Mouse (Mus musculus) Patski (cell line): ENCODE results near the gene Zfp653. TPM values are rescaled to one million over a fixed set of nuclear protein-coding genes. Genes with fewer than 3 reads are reported as not detected.

Experiments used
- ATAC-seq: fragments of 100-300 bp; one replicate; pipeline ENCODE4 v1.8.0; 2021
- CTCF ChIA-PET: fragments of 350-600 bp; sonication (Branson Sonifier 250); formaldehyde crosslinking; loops from one replicate; lab custom pipeline; 2022; ENCODE audit warnings: inconsistent platforms; lab: Charles Lee
- POLR2A ChIA-PET: fragments of 350-600 bp; sonication (Branson Sonifier 250); formaldehyde crosslinking; loops from one replicate; lab custom pipeline; 2022; ENCODE audit warnings: antibody characterized with exemption, inconsistent platforms; lab: Charles Lee
- DNase-seq: peaks from one replicate; pipeline ENCODE4 v3.0.0-alpha.2; 2011; ENCODE audit warnings: low read depth, low spot score
- H3K27me3 ChIP-seq: fragments of 371-371 bp; one replicate; pipeline ENCODE4 v1.5.1; 2021
- CTCF ChIP-seq: fragments of 100-300 bp; IDR thresholded peaks from one replicate; pipeline ENCODE4 v1.5.1; 2021
- in situ Hi-C: fragments of 300-500 bp; cut with MboI; formaldehyde crosslinking; loops from 3 replicates; pipeline ENCODE4 v1.11.1; 2018; ENCODE audit warnings: low pct_unique_long_range_greater_than_20kb, mixed read lengths
- polyA plus RNA-seq: library from polyadenylated mRNA; unstranded; gene quantifications from one replicate; pipeline ENCODE4 v1.2.3, GENCODE M21; 2021

The Zfp653 gene
- polyA plus RNA-seq, 1 experiment from 2014 or later, result 10.9 TPM

GRCm38 (mm10) chr9:22072276-22072675 lies 1.1 kb upstream of the Zfp653 start:
- ATAC-seq, result no peak
- no peaks in the 10 kb centered on the region for H3K27me3 ChIP-seq
- POLR2A ChIA-PET, result interaction anchor here (0.7 kb wide), 1 partner anchor 80 kb away, joined by 3 read pairs; no protein-coding TSS in a partner anchor
- CTCF ChIA-PET, result interaction anchor here (1.1 to 1.3 kb wide), 3 partner anchors 10 to 84 kb away, joined by 3 to 5 read pairs (median 4); partner anchors contain the start of gene Ecsit
- no peak for TF ChIP-seq CTCF
- no peak for DNase-seq
- in situ Hi-C loops, result loop anchor here (5.0 kb wide), 1 partner anchor 70 kb away; no protein-coding TSS in a partner anchor

DNA sequence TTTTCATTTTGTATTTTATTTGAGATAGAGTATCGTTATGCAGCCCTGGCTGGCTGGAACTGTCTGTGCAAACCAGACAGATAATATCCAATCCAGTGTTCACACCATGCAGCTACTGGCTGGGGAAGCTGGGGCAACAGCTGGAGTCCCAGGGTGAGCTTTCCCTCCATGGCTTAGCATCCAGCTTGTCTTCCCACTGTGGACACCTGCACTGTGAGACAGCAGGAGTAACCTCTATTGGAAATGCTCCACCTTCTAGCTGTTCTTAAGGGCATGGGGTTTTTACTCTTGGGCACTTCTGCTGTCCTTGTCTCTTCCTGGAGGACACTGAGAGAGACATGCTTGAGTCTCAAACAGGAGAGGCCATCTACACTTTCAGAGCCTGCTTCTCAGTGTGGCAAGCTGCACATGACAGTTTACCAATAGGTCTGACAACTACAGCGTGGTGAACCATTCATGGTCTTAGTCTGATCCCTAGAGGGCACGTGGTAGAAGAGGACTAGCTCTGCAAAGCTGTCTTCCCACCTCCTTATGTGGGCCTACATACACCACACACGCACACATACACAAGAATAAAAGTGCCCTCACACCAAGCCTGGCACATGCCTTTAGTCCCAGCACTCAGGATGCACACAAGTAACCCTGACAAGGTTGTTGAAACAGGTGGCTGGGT lies 1.2 kb downstream of the Zfp653 start:
- CTCF ChIA-PET, result interaction anchor here (0.9 to 8.4 kb wide), 4 partner anchors 12 to 71 kb away, joined by 3 to 81 read pairs (median 3); partner anchors contain the start of gene Cnn1
- ATAC-seq, result no peak
- DNase-seq, result no peak
- no peak for TF ChIP-seq CTCF
- POLR2A ChIA-PET, result interaction anchor here (0.5 to 0.7 kb wide), 3 partner anchors 38 to 320 kb away, joined by 3 to 4 read pairs (median 3); no protein-coding TSS in a partner anchor
- in situ Hi-C loops, result loop anchor here (5.0 to 10.0 kb wide), 2 partner anchors 72 to 335 kb away; no protein-coding TSS in a partner anchor
- no peaks in the 10 kb centered on the region for H3K27me3 ChIP-seq

DNA sequence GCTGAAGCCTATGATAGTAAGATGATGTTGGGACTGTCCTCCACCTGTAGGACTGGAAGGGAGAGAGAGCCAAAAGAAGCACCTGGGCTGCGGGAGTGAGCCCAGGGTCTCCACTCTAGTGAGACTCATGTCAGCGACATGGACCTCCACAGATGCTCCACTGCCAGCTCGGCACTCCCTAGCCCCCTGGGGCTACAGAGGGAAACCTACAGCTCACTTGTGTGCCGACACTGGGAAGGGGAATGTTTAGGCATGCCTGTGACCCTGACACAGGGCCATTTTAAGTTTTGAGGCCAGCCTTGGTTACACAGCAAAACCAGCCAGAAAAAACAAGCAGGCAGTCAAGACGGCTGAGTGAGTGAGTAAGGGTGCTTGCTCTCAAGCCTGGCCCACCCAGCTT lies 4.0 kb downstream of the Zfp653 start:
- TF ChIP-seq CTCF, result no peak
- CTCF ChIA-PET, result interaction anchor here (1.2 to 8.4 kb wide), 6 partner anchors 9 to 74 kb away, joined by 3 to 81 read pairs (median 3); partner anchors contain the start of gene Acp5
- no peaks in the 10 kb centered on the region for H3K27me3 ChIP-seq
- no peak for DNase-seq
- POLR2A ChIA-PET, result interaction anchor here (0.5 to 1.0 kb wide), 2 partner anchors 30 to 76 kb away, joined by 3 to 5 read pairs; no protein-coding TSS in a partner anchor
- in situ Hi-C loops, result loop anchor here (10.0 kb wide), 1 partner anchor 338 kb away; no protein-coding TSS in a partner anchor
- no peak for ATAC-seq

DNA sequence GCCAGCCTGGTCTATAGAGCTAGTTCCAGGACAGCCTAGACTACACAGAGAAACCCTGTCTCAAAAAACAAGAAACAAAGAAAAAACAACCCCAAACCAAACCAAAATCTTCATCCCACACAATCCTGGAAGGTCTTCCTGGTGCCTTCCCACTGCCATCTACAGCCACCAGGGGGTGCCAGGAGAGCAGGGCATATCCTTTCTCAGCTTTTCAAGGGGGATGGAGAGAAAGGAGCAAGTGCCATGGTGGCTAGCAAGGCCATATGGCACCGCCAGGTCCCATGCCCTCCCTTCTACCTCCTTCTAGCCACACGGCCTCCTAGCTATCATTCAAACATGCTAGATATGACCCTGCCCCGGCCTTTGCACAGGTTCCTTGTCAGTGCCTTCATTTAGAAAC lies 4.7 kb downstream of the Zfp653 start:
- POLR2A ChIA-PET, result interaction anchor here (0.5 kb wide), 1 partner anchor 29 kb away, joined by 5 read pairs; no protein-coding TSS in a partner anchor
- CTCF ChIA-PET, result interaction anchor here (1.0 to 8.4 kb wide), 8 partner anchors 8 to 80 kb away, joined by 3 to 81 read pairs (median 4); partner anchors contain the start of gene Acp5

DNA sequence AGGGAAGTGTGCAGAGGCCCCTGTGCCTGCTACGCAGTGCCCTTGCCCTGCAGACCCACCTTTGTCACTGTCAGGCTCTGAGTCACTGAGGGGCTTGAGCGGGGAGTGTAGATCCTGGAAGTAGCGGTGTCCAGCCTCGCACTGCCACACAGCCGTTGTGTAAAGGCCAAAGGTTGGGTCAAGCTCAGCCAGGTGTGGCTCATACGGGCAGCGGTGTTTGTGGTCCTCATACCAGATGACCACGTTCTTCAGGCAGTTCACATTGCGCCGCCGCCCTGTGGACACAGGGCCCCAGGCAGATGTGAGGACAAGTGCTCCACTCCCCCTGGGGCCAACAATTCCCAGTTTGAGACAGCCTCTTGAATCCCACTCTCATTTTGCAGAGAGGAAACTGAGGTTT lies 5.5 kb downstream of the Zfp653 start:
- H3K27me3 ChIP-seq, result no peaks in the 10 kb centered on the region
- no peak for ATAC-seq
- CTCF ChIA-PET, result interaction anchor here (1.0 to 8.4 kb wide), 5 partner anchors 53 to 81 kb away, joined by 3 to 81 read pairs (median 5); partner anchors contain the start of gene Acp5
- POLR2A ChIA-PET, result no interaction called here
- TF ChIP-seq CTCF, result no peak
- DNase-seq, result no peak
- in situ Hi-C loops, result loop anchor here (10.0 kb wide), 1 partner anchor 339 kb away; no protein-coding TSS in a partner anchor

More for the DNA sequence above, 4.7 kb downstream of the Zfp653 start:
- DNase-seq (no peak), ATAC-seq (no peak)
- in situ Hi-C loops, result loop anchor here (10.0 kb wide), 1 partner anchor 338 kb away; no protein-coding TSS in a partner anchor
- TF ChIP-seq CTCF, result no peak
- no peaks in the 10 kb centered on the region for H3K27me3 ChIP-seq

DNA sequence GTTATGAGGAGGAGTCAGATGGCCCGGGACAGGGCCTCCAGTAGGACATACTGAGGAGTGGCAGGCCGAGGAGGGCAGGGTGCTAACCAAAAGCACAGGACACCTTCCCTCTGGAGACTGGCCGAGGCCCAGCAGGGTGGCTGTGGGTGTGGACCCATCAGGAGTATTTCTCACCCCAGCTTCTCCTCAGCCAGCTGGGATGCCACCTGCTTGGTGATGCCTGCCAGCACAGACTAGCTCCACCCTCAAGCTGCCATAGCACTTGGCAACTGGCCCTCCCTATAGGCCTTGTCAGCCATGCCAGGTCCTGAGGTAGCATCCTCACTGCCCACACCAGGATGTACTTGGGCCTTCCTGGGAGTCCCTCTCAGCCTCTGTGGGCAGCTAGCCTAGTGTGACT lies 6.8 kb downstream of the Zfp653 start:
- POLR2A ChIA-PET, result no interaction called here

DNA sequence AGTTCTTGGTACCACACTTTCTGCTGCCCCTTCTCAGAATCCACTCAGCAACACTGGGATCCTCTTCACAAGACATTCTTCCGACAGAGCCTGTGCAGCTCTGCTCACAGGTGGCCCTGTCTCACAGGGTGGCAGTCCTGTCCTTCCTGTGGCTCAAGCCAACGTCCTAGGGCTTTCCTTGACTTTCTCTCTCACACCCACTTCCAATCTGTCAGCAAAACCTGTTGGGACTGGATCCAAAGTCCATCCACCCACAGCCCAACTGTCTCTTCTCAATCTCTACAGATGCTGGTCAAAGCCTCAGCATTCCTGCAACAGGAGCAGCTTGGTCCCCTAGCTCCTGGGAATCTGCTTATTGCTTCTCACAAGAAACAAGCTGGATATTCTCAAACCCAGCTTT lies 9.8 kb downstream of the Zfp653 start:
- POLR2A ChIA-PET, result no interaction called here
- TF ChIP-seq CTCF, result no peak
- in situ Hi-C loops, result loop anchor here (10.0 kb wide), 1 partner anchor 343 kb away; no protein-coding TSS in a partner anchor
- H3K27me3 ChIP-seq, result no peaks in the 10 kb centered on the region
- ATAC-seq (no peak), DNase-seq (no peak)
- CTCF ChIA-PET, result interaction anchor here (1.8 kb wide), 1 partner anchor 82 kb away, joined by 6 read pairs; no protein-coding TSS in a partner anchor

More for the DNA sequence above, 6.8 kb downstream of the Zfp653 start:
- no peak for TF ChIP-seq CTCF
- no peak for DNase-seq
- ATAC-seq, result no peak
- in situ Hi-C loops, result loop anchor here (10.0 kb wide), 1 partner anchor 340 kb away; no protein-coding TSS in a partner anchor
- H3K27me3 ChIP-seq, result no peaks in the 10 kb centered on the region
- CTCF ChIA-PET, result interaction anchor here (1.8 to 8.4 kb wide), 2 partner anchors 76 to 91 kb away, joined by 4 to 81 read pairs; no protein-coding TSS in a partner anchor

DNA sequence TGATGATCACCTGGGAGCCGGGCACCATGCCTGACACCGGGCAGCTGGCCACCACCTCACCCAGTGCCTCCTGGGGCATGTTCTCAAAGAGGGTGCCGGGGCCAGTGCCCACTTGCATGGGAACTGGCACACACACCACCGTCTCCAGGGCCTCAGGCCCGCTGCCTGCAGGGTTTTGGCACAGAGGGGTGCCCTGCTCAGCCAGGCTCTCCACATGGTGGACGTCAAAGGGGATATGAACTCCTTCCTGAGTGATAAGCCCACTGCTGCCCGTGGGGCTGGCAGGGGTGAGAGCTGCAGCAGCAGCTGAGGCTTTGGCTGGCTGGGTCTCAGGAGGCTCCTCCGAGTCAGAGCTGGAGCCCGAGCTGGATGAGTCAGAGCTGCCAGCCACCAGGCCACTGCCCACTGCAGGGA lies 13.2 kb downstream of the Zfp653 start:
- CTCF ChIA-PET, result interaction anchor here (1.0 to 1.1 kb wide), 2 partner anchors 9 to 12 kb away, joined by 3 read pairs; no protein-coding TSS in a partner anchor
- POLR2A ChIA-PET, result interaction anchor here (0.5 kb wide), 1 partner anchor 353 kb away, joined by 3 read pairs; no protein-coding TSS in a partner anchor
- no peaks in the 10 kb centered on the region for H3K27me3 ChIP-seq
- in situ Hi-C loops, result no loop called here
- ATAC-seq (peak; percentile 71), DNase-seq (no peak)
- TF ChIP-seq CTCF, result no peak

DNA sequence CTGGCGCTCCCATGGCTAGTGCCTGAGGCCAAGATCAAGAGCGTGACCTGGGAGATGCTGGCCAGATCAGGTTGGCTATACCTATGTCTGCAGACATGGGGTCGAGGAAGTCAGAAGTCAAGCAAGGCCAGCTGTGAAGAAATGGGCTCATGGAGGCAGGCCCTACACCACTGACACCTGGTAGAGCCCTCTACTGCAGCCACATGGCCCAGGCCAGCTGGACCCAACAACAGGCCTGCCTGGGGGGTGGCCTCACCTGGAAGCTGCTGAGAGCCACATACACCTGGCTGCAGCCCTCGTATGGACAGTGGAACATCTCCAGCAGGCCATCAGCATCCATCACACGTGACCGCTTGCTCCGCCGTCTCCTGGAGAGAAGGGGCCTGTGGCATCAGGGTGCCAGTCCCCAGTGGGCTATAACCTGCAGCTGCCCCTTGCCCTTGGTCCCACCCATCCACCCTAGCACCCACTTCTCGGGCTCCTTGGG lies 14.1 kb downstream of the Zfp653 start:
- no peak for TF ChIP-seq CTCF
- peaks cover 8% of the 10 kb centered on the region for H3K27me3 ChIP-seq
- POLR2A ChIA-PET, result no interaction called here
- ATAC-seq (no peak), DNase-seq (no peak)
- in situ Hi-C loops, result no loop called here
- CTCF ChIA-PET, result no interaction called here

GRCm38 (mm10) chr9:22056303-22056910 lies 14.8 kb downstream of the Zfp653 start:
- peaks cover 13% of the 10 kb centered on the region for H3K27me3 ChIP-seq
- TF ChIP-seq CTCF, result no peak
- ChIA-PET CTCF (no interaction called here), POLR2A (interaction anchor here (0.6 kb wide), 1 partner anchor 483 kb away, joined by 4 read pairs; no protein-coding TSS in a partner anchor)
- DNase-seq, result no peak
- in situ Hi-C loops, result no loop called here
- no peak for ATAC-seq
